Mouse (Mus musculus) hindbrain, embryonic 15.5 days (tissue): Measurements from ENCODE around the gene Podxl2. TPM values are rescaled to one million over a fixed set of nuclear protein-coding genes. Genes with fewer than 3 reads are reported as not detected.

Experiments used
- ATAC-seq: fragments of 200-750 bp; cut with Nextera tagmentation; 2 replicates; pipeline ENCODE4 v1.8.0; 2017; ENCODE audit warnings: low read depth, moderate number of reproducible peaks, moderate TSS enrichment; ENCODE audit not compliant: low FRiP score
- H3K27ac ChIP-seq: fragments of 300-500 bp; sonication (generic); replicated peaks from 2 replicates; pipeline ENCODE4 v1.5.1; 2015; ENCODE audit warnings: mild to moderate bottlenecking, inconsistent platforms
- H3K27me3 ChIP-seq: fragments of 300-500 bp; sonication (generic); 2 replicates; pipeline ENCODE4 v1.6.1; 2015; ENCODE audit warnings: control low read depth, inconsistent platforms
- H3K36me3 ChIP-seq: fragments of 300-500 bp; sonication (generic); 2 replicates; pipeline ENCODE4 v1.6.1; 2015; ENCODE audit warnings: control low read depth, inconsistent platforms
- H3K4me1 ChIP-seq: fragments of 300-500 bp; sonication (generic); replicated peaks from 2 replicates; pipeline ENCODE4 v1.6.1; 2015; ENCODE audit warnings: control low read depth, inconsistent platforms
- H3K4me2 ChIP-seq: fragments of 300-500 bp; sonication (generic); 2 replicates; pipeline ENCODE4 v1.6.1; 2015; ENCODE audit warnings: moderate library complexity, mild to moderate bottlenecking, inconsistent platforms
- H3K4me3 ChIP-seq: fragments of 300-500 bp; sonication (generic); 2 replicates; pipeline ENCODE4 v1.5.1; 2015; ENCODE audit warnings: mild to moderate bottlenecking, inconsistent platforms
- H3K9ac ChIP-seq: fragments of 300-500 bp; sonication (generic); 2 replicates; pipeline ENCODE4 v1.6.1; 2015; ENCODE audit warnings: inconsistent platforms
- H3K9me3 ChIP-seq: fragments of 300-500 bp; sonication (generic); 2 replicates; pipeline ENCODE4 v1.6.1; 2016; ENCODE audit warnings: control low read depth, inconsistent platforms
- WGBS: fragments of 180-500 bp; shearing (Covaris S2); methylation state at CpG from one replicate; pipeline ENCODE4 v1.1.7; 2015; 5-methylcytosine and 5-hydroxymethylcytosine counted together
- polyA plus RNA-seq: library from polyadenylated mRNA; unstranded; fragments of >200 nt; fragmentation: Nextera tagmentation; extraction: Ambion mirVana; gene quantifications from 2 replicates; pipeline ENCODE4 v1.2.1, GENCODE M21; 2015

The Podxl2 gene
- polyA plus RNA-seq, 1 experiment from 2014 or later = 747 TPM

DNA sequence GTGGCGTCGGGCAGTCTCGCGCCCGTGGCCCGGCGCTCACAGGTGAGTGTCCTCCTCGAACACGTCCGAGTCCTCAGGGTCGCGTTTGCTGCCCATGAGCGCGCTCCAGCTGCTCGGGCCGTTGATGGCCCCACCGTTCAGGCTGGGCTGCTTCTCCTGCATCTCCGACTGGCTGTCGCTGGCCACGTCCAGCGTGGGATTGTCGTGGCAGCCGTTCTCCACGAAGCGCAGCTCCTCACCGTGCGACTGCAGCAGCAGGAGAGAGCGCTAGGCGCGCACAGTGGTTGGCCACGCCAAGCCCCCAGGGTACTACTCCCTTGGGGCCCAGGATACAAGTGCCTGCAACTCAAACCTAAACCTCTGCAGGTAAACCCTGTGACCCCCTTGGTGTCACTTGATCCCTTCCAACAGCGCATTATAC, 32.1 kb downstream of the Podxl2 start:
- peak overlapping the region; percentile 86 for H3K27ac ChIP-seq
- peaks cover 20% of the 10 kb centered on the region for H3K36me3 ChIP-seq
- peak overlapping the region; percentile 87 for H3K4me2 ChIP-seq
- H3K4me1 ChIP-seq = peaks cover 27% of the 10 kb centered on the region
- peak overlapping the region; percentile 44 for H3K9ac ChIP-seq
- H3K9me3 ChIP-seq = no peaks in the 10 kb centered on the region
- H3K27me3 ChIP-seq = no peaks in the 10 kb centered on the region
- ATAC-seq = no peak
- peak overlapping the region; percentile 84 for H3K4me3 ChIP-seq
- WGBS = 1% methylated on average over 26 of the region's 32 CpGs

DNA sequence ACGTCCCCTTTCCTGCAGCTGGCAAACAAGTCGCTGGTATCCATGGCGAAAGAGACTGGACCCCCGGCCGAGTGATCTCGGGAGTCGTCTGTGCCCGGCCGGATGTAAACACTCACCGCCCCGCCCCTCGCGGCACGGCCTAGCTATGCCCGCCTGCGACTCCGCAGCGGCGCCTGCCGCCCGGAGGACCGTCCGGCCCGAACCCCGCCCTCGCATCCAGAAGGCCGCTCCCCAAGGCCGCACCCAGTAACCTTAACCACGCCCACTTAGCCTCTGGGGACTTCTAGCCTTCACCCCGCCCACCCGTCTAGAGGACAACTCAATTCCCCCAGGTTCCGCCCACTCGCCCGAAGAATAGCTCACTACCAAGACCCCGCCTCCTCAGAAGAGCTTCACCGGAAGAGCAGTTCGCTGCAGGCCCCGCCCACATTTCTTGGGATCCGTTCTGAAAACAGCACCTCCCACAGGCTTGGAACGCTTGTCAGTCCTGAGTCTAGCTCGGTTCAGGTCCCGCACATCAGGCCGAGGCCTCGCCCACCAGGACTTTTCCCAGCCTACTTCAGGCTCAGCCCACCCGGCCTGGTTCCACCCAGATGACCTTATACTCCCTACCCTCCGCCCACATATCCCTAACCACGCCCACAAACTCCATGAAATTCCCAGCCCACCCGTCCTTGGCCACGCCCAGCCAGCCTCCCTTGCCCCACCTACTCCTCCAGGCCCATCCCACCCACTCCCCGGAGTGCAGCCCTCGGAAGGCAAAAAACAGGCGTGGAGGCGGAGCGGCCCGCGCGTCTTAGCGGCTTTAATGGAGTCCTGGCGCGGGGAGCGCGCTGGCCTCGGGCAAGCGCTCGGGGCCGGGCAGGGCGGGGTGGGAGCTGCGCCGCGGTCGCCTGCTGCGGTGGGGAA, 32.8 kb downstream of the Podxl2 start, which contains the start of gene Abtb1:
Gene Abtb1 (minus strand): TSS at position 204 of the 909 bp plus-strand sequence.
- Histone ChIP-seq H3K4me2 (peak within 1 kb of the TSS; percentile 87), H3K4me3 (peak within 1 kb of the TSS; percentile 84), H3K27me3 (no peaks in the 10 kb centered on the region), H3K36me3 (peaks cover 20% of the 10 kb centered on the region), H3K27ac (peak within 1 kb of the TSS; percentile 86), H3K9me3 (no peaks in the 10 kb centered on the region), H3K9ac (peak within 1 kb of the TSS; percentile 75), H3K4me1 (peaks cover 27% of the 10 kb centered on the region)
- under 1% methylated on average over 69 of the region's 72 CpGs for WGBS
- ATAC-seq = peak; percentile 95

DNA sequence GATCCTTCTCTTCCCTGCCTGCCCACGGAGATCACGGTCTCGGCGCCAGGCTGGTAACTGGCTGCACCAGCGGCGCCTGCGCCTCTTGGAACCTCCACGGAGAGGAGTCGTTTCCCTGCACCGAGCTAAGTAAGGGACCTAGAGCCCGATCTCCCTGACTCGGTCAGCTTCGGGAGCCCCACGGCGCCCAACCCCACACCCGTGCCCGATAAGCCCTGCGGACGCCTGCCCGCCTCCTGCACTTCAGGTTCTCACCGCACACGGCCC, 33.4 kb downstream of the Podxl2 start:
- WGBS = under 1% methylated on average over 22 of the region's 22 CpGs
- H3K4me2 ChIP-seq = peak overlapping the region; percentile 87
- peaks cover 27% of the 10 kb centered on the region for H3K4me1 ChIP-seq
- no peaks in the 10 kb centered on the region for H3K9me3 ChIP-seq
- H3K36me3 ChIP-seq = peaks cover 24% of the 10 kb centered on the region
- H3K27me3 ChIP-seq = no peaks in the 10 kb centered on the region
- peak overlapping the region; percentile 86 for H3K27ac ChIP-seq
- peak overlapping the region; percentile 84 for H3K4me3 ChIP-seq
- ATAC-seq = peak; percentile 42
- H3K9ac ChIP-seq = peak overlapping the region; percentile 75

GRCm38 (mm10) chr6:88840791-88841513, 33.9 kb downstream of the Podxl2 start:
- Histone ChIP-seq H3K4me1 (peaks cover 27% of the 10 kb centered on the region), H3K4me2 (peak overlapping the region; percentile 87), H3K27ac (peak overlapping the region; percentile 86), H3K27me3 (no peaks in the 10 kb centered on the region), H3K9ac (peak overlapping the region; percentile 75), H3K36me3 (peaks cover 25% of the 10 kb centered on the region), H3K9me3 (no peaks in the 10 kb centered on the region), H3K4me3 (peak overlapping the region; percentile 84)
- 53% methylated on average over 9 of the region's 9 CpGs for WGBS
- no peak for ATAC-seq

DNA sequence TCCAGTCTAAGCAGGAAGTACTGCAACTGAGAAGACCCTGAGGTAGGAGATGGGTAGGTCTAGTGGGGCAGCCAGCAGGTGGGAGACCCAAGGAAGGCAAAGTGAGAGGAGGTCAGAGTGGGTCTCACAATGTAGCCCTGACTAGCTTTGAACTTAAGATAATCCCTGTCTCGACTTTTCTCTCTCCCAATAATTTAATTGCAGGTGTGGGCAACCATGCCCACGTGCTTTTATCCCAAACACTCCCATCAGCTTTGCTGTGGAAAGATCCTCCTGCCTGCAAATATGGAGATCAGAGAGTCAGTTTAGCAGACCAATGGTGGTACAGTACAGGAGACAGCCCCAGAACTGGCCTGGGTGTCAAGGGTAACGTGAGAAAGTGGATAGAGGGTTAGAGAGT, 34.6 kb downstream of the Podxl2 start:
- 76% methylated on average over 3 of the region's 3 CpGs for WGBS
- Histone ChIP-seq H3K4me2 (peak overlapping the region; percentile 87), H3K36me3 (peaks cover 24% of the 10 kb centered on the region; the same call in 1 of the 2 replicates), H3K9ac (no peak overlapping the region), H3K4me3 (no peak overlapping the region), H3K4me1 (peaks cover 27% of the 10 kb centered on the region), H3K27me3 (no peaks in the 10 kb centered on the region), H3K9me3 (no peaks in the 10 kb centered on the region), H3K27ac (no peak overlapping the region)
- no peak for ATAC-seq

DNA sequence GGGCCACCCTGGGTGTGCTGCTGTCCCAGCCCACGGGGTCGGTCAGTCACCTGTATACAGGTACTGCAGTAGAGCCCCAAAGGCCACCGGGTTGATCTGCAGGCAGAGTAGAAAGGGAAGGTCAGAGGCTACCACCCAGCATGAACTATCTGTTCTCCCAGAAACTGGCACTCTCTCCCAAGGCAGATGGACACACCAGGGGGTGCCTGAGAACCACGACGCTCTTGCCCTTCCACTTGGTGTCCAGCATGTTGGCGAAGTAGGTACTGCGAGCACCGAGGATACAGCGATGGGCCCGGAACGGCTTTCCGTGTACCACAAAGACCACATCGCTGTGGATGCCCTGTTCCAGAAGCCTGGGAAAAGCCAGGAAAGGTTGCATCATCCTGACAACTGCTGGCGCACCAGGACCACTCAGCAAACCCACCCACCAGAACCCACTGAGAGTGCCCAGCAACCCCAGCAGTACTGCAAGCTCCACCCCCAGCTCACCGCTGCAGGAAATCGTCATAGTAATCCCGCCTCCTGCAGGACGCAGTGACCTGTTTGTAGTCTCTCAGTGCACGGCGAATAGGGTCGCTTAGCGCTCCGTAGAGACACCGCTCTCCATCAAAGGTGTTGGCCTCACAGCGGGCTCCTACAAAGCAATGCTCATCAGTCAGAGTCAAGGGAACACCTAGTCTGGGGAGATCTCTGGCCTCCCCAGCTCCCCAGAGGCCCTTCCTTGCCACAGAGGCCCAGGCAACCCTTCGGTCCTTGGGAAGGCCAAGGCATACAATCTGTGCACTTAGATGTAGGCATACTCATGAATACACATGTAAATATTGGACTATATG, 35.5 kb downstream of the Podxl2 start:
- H3K9ac ChIP-seq = no peak overlapping the region
- peaks cover 21% of the 10 kb centered on the region; the same call in 1 of the 2 replicates for H3K36me3 ChIP-seq

GRCm38 (mm10) chr6:88838613-88839012, 36.2 kb downstream of the Podxl2 start:
- WGBS = 94% methylated on average over 10 of the region's 10 CpGs
- no peak for ATAC-seq

More for the DNA sequence above, 35.5 kb downstream of the Podxl2 start:
- Histone ChIP-seq H3K27me3 (no peaks in the 10 kb centered on the region), H3K4me2 (no peak overlapping the region), H3K4me3 (no peak overlapping the region), H3K9me3 (no peaks in the 10 kb centered on the region), H3K27ac (no peak overlapping the region), H3K4me1 (peaks cover 27% of the 10 kb centered on the region)
- WGBS = 82% methylated on average over 26 of the region's 26 CpGs
- no peak for ATAC-seq

DNA sequence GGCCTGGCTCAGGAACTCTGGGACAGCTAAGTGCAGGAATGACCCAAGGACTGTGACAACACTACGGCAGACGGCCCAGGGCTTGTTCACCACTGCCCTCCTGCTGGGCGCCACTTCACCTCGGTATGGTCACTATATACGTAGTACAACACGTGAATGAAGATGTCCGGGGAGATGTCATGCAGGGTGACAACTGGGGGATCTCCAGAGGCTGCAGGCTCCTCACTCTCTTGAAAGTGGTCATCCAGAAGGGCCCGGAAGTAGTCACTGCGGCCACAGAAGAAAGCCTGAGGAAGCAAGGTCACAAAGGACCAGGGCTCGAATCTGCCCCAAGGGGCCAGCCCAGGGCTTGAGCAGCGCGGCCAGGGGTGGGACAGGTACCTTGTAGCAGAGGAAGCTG, 36.8 kb downstream of the Podxl2 start:
- 88% methylated on average over 12 of the region's 12 CpGs for WGBS
- Histone ChIP-seq H3K4me1 (peaks cover 26% of the 10 kb centered on the region), H3K9me3 (no peaks in the 10 kb centered on the region), H3K9ac (no peak overlapping the region), H3K4me2 (no peak overlapping the region), H3K36me3 (peaks cover 21% of the 10 kb centered on the region; the same call in 1 of the 2 replicates), H3K4me3 (no peak overlapping the region), H3K27ac (no peak overlapping the region), H3K27me3 (no peaks in the 10 kb centered on the region)
- ATAC-seq = no peak

More at GRCm38 (mm10) chr6:88838613-88839012, 36.2 kb downstream of the Podxl2 start:
- Histone ChIP-seq H3K4me2 (no peak overlapping the region), H3K27me3 (no peaks in the 10 kb centered on the region), H3K9ac (no peak overlapping the region), H3K27ac (no peak overlapping the region), H3K4me3 (no peak overlapping the region), H3K4me1 (peaks cover 27% of the 10 kb centered on the region), H3K9me3 (no peaks in the 10 kb centered on the region), H3K36me3 (peaks cover 21% of the 10 kb centered on the region; the same call in 1 of the 2 replicates)

DNA sequence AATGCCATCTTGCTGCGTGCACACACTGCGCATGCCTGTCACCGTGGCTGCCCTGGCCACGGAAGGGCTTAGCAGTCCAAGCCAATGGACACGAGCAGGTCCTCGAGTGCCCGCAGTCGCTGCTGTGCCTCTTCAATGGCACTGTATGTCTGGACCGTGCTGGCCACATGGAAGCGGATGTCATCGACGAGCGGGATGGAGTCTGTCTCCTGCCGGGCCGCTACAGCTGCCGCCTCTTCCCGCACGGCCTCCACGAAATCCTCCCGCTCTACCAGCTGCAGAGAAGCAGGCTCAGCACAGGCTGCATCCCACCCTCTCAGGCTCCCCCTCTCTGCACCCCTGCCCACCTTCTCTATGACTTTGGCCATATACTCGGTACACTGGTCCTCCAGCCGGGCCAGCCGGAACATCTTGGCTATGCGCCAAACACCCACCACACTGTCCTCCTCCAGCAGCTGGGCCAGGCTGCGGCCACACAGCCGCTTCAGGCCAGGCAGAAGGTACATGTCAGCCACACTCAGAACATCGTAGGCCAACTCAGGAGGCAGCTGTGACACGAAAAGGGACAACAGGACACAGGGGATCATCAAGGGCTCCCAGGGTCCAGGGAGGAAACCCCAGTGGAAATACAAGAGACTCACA, 38.5 kb downstream of the Podxl2 start:
- Histone ChIP-seq H3K27me3 (no peaks in the 10 kb centered on the region), H3K27ac (no peak overlapping the region), H3K4me1 (peaks cover 20% of the 10 kb centered on the region), H3K4me3 (no peak overlapping the region), H3K4me2 (no peak overlapping the region), H3K9ac (no peak overlapping the region), H3K9me3 (no peaks in the 10 kb centered on the region), H3K36me3 (peaks cover 21% of the 10 kb centered on the region; the same call in 1 of the 2 replicates)
- no peak for ATAC-seq
- WGBS = 85% methylated on average over 28 of the region's 28 CpGs

DNA sequence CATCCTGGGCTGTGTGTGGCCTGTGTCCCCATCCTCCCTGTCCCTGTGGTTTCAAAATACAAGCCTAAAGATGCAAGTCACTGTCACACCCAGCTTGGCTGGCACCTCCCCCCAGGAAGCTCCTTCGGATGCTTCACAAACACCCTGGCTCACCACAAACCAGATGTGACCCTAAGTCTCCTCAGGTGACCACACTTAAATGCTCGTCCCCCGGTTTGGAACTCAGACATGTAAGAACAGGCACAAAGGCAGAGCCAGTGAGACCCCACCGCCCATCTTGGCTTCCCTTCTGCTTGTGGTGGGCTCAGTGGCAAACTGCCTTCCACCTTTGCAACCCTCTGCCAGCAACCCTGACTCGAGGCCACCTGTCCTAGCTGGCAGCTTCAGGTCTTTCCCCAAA, 39.8 kb downstream of the Podxl2 start:
- H3K4me1 ChIP-seq = peaks cover 10% of the 10 kb centered on the region
- no peak overlapping the region for H3K27ac ChIP-seq
- 85% methylated on average over 5 of the region's 5 CpGs for WGBS
- peaks cover 21% of the 10 kb centered on the region; the same call in 1 of the 2 replicates for H3K36me3 ChIP-seq
- H3K9me3 ChIP-seq = no peaks in the 10 kb centered on the region
- H3K27me3 ChIP-seq = no peaks in the 10 kb centered on the region
- no peak overlapping the region for H3K4me3 ChIP-seq
- H3K4me2 ChIP-seq = no peak overlapping the region
- H3K9ac ChIP-seq = no peak overlapping the region
- ATAC-seq = no peak
